Mouse (Mus musculus) liver, adult (tissue): ENCODE data around the gene Grik2.

Experiments
- GATA4 ChIP-seq: IDR thresholded peaks from 2 replicates; pipeline ENCODE4 v1.6.1; 2014; ENCODE audit warnings: mild to moderate bottlenecking, low read length; ENCODE audit not compliant: insufficient replicate concordance

Grik2 gene

DNA sequence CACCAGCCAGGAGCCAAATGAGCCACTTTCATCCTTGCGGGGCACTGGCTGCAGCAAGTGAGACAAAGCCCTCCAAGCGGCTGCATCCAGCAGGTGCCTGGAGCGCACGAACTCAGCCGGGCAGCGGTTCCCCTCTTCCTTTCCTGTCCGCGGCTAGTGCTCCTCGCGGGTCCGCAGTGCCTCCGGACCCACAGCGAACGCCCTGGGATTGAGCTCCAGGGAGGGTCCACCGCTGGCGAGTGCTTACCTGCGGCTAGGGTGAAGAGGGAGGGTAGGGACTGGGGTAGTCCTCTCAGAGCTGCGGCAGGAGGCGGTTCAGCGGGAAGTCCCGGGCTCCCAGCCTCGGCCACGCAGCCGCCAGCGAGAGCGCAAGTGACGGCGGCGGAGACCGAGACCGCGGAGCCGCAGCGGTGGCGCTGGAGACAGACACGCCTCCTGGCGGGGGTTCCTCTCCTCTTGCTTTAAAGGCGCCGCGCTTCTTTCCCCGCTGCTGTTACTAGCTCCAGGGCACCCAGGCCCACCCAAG, at the start of gene Grik2:
Gene Grik2 (minus strand): TSS at position 386 of the 526 bp plus-strand sequence.
- TF ChIP-seq GATA4 = no peak

DNA sequence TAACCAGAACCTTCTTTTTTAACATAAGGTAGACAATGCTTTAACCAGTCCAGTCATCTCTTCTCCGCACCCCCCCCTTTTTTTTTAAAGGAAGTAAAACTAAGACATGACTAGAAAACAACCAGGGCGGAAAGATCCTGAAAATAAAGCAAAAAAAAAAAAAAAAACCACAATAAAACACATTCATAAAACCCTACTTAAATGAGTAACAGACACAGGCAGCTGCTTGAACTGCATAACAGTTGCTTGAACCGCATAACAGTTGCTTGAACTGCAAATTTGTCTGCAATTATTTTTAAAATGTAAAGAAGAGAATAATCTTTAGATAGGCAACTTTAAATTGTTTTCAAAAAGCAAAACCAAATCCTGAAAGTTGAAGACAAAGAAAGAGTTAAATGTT, 45.8 kb upstream of the Grik2 start:
- no peak for TF ChIP-seq GATA4

DNA sequence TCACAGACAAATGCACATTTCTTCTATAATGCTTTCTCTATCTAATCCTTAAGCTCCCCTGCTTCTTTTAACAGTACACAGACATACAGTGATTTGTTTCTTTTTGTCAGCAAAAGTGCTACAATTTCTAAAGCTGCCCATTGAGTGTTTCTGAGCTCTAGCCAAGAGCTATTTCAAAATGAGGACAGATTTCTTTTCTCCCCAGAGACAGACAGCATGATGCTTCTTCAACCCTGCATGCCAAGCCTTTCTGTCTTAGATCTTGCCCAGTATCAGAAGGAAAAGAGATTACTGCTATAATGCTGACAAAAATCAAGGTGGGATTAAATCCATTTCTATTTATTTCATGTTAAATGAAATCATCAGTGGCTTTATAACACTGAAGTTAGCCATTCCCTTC, 18.7 kb upstream of the Grik2 start:
- no peak for TF ChIP-seq GATA4

DNA sequence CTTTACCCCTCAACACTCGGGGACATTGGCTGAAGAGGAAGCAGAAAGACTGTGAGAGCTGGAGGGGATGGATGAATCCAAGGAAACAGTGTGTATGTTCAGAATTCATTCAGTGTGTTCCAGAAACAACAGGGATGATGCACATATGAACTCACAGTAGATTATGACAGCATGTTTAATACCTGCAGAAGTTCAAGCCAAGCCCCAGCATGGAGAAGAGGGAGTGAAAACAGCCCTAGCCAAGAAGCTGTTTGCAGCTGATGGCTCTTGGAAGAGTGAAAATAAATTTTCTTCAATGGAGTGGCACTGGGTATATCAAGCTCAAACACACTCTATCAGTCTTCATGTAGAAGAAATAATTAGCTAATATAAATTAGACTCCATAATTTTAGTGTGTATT, 12.4 kb upstream of the Grik2 start:
- TF ChIP-seq GATA4 = no peak

DNA sequence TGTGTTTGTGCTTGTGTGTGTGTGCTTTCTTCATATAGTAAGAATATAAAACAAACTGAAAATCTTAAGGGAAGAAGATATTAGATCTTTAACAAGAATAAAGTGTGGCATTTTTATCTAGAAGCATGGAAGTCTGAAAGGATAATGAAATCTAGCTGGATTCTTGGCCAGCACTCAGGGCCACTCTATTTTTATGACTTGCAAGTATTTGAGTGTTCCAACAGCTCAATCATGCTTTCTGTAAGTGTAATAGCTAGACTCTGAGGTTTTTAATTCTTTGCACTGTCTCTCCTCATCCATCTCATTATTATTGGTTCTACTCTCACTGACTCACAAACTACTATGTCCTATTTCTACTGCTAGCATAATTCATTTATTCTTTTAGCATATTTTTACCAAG, 5.6 kb upstream of the Grik2 start:
- no peak for TF ChIP-seq GATA4

DNA sequence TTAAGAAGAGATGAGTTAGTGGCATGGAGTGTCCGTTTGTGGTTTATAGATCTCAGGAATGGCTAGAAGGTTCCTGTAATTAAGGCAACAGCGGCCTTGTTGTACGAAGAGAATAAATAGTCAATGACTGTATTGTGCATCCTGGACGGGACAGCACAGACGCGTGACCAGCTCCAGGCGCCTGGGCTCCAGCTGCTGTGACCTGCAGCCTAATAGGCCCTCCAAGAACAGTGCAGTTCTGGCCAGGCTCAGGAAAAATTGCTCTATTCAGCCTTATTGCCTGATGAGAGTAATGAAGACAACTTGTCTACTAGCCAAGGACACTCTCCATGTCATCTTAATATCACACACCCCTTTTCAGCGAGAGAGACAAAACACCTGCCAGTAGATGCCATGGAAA, 1.8 kb upstream of the Grik2 start:
- no peak for TF ChIP-seq GATA4

DNA sequence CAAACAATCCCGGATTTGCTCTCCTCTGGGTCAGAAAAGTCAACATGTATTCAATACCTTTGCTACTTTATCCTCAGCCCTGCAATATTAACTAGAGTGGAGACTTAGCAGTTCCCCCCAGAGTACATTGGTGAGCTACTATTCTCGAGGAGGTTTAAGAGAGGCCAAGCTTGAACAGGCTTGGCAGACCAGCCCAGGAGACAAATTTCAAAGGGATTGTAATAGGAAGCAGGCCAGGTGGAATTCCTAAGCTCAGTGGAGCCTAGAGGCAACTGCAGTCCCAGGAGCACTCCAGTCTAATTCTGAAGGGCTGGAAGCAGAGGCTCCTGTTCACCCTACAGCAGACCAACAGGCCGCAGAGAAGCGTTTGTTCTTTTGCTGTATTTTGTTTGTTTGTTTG, 1.1 kb upstream of the Grik2 start:
- no peak for TF ChIP-seq GATA4

DNA sequence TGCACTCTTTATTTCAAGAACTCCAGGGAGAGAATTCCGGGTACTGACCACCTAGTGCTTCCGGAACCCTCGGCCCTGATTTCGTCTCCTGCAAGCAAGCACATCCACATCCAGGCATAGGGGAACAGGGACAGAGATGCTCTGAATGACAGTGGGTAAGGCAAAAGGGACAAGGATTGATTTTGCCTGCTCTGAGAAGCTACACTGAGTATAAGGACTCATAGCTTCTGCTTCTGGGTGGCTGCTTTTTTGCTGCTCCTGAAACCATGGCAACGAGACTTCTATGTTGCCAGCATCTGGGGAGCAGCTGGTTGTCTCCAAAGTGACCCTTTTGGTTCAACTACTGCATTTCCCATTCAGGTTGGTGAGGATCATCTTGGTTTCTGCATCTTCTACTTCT, 348 bp upstream of the Grik2 start:
- no peak for TF ChIP-seq GATA4

DNA sequence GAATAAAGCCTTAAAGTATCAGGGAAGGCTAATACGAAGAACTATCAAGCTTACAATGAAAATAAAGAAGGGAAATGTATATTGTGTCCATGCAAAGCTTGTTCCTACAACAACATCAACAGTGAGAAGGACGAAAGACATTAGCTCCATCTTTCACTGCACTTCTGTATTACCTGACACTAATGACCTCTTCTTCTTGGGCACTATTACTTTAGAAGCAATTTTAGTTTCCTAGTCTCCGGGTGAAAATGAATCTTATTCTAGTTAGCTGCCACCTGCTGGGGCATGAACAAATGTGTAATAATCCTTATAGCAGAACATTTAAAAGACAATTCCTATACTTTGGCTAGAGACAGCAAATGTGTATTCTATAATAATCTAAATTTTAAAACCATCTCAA, 1.9 kb downstream of the Grik2 start:
- no peak for TF ChIP-seq GATA4

DNA sequence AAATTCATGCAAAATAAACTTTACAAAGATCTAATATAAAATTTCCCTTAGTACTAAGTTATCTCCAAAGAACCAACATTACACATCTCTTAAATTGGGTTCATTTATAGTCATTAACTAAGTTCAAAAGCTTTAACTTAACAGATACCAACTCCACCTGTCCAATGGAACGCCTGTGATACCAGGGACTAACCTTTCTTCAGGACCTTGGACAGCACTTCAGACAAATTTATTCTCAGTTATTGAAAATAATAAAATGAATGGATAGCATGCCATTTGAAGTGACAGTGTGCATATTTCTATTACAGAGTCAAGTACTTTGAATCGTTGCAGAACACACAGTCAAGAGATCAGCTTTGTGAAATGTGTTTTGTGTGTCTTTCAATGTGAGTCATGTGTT, 3.1 kb downstream of the Grik2 start:
- no peak for TF ChIP-seq GATA4

DNA sequence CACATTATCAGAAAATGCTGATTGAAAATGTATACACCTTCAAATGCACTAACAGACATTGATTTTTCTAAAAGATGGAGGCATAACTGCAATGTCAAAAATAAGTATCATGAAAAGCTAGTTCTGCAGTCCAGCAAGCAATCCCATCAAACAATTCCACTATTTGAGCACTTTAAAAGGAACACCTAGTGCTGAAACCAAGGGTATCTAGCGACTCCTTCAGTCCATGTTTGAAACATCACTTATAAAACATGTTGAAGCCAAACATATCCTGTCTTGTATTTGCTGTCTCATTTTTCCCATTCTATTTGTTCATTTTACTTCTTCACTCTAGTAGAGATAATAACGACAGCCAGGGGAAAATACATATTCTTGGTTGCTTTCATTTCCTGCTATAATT, 3.7 kb downstream of the Grik2 start:
- no peak for TF ChIP-seq GATA4

DNA sequence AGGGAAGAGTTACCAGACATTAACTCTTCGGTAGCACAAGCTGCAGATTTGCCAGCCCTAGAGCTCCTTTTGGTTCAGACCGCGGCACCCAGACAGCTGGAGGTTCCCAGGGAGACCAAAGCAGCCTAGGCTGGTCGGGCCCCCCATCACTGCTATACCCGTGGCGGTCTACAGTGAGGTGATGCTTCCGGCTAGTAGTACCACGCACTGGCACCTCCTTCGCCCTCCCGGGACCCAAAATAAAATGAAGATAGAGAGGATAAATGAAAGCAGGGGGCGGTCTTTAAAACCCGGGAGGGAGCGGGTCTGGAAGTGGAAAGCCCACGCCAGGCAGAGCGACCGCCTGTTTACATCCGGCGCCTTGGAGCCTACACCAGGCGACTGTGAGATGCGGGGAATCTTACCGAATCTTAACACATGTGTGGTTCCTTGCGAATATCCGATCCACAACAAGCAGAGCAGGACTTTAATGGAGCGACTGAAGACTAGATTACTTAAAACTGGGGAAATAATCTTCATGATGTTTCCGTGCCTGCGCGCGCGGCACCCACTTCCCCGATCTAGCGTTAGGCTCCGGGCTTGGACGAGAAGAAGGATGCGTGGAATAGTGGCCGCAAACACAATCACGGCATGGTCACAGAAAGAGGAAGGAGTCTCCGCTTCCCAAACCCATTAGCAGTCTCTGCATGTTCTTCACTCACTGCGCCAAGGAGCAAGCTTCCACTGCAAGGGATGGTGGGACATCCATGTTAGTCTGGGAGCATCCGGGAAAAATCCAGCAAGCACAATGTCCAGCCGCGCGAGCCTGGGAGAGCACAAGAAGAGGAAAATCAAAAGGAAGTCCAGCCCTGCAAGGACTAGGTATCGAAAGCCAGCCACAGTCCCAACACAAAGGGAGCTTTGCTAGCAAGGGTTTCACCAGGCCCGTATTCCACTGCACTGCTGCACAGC, 5.5 kb downstream of the Grik2 start:
- no peak for TF ChIP-seq GATA4

DNA sequence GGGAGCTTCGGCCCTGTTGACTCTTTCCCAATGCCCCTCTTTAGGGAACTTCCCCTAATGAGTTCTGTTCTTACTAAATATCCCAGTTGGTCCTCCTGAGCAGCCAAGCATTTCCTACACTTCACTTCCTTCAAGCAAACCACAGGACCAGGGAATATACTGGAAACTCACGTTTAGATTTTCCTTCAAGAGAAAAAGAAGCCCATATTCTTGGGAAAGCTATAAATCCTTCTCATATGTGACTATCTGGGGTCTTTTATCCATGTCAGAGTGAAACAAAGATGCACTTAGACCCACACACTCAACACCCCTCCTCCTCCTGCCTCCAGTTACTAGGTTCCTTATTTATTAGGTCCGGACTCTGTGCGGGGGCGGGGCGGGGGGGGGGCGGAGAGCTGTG, 6.5 kb downstream of the Grik2 start:
- no peak for TF ChIP-seq GATA4

DNA sequence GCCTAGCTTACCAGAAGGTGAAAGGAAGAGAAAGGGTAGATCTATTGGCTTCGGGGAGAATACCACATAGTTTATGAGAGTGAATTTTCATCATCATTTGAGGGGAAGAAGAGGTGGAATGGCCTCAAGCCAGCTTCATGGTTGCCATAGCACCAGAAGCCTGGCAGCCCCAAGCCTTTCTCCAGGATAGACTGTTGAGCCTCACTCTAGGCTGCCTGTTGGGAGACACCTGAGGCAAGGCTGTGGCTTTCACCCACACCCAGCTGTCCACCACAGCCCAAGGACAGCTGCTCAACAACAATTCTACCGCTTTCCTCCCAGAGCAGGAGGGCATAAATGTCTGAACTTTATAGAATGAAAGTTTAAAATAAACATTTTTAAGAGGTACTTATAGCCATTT, 8.1 kb downstream of the Grik2 start:
- no peak for TF ChIP-seq GATA4

DNA sequence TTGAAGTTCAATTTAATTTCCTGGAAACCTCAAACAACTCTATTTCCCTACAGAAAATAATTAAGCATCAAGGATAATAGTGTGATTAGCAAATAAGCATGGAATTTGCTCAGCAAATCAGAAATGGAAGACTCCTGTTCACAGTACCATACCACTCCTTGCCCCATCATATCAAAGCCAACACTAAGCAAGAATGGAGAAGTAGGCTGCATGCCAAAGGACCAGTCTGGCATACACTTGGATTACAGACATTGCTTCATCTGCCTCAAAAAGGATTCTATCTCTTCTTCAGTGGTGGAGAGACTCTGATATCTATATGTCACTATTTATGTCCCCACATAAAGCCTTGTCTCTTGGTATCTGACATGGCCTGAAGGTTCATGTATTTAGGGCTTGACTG, 19.7 kb downstream of the Grik2 start:
- no peak for TF ChIP-seq GATA4

DNA sequence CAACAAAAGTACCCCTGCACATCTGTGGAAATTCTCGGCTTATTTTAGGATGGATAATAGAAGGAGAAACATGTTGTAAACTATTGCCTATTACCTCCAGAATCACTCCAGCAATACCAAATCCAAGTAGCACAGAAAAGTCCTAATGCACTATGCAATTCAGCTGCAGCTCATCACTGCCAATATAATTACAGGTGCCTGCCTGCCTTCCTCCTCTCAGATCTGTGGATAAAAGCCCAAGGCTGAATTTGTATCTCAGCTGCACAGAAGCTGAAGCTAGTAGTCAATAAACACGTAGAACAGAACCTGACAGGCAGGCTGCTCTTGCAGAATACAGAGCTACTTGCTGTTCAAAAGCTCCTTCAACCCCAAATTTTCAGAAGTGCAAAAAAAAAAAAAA, 21.0 kb downstream of the Grik2 start:
- no peak for TF ChIP-seq GATA4

DNA sequence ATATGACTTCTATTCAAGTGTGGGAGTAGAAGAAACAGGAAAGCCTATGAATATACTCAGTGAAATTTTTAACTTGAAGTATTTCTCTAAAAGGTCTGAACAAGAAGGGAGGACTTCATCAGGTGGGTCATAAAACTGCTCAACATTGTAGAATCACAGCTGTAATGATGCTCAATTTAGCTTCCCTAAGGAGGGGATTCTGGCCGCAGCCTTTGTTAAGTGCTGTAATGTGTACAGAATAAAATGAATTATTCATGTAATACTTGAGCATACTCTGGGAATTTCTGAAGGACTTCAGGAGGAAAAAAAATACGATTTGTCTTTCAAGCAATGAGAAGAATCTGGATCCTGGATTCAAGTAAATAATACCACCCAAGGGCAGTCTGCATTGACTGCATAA, 26.0 kb downstream of the Grik2 start:
- no peak for TF ChIP-seq GATA4
